Mouse (Mus musculus): ENCODE results near the gene Vsig2. TPM values are rescaled to one million over a fixed set of nuclear protein-coding genes. Genes with fewer than 3 reads are reported as not detected.

Gene Vsig2
- polyA plus RNA-seq, 1 experiment from 2014 or later = 94.9 TPM

DNA sequence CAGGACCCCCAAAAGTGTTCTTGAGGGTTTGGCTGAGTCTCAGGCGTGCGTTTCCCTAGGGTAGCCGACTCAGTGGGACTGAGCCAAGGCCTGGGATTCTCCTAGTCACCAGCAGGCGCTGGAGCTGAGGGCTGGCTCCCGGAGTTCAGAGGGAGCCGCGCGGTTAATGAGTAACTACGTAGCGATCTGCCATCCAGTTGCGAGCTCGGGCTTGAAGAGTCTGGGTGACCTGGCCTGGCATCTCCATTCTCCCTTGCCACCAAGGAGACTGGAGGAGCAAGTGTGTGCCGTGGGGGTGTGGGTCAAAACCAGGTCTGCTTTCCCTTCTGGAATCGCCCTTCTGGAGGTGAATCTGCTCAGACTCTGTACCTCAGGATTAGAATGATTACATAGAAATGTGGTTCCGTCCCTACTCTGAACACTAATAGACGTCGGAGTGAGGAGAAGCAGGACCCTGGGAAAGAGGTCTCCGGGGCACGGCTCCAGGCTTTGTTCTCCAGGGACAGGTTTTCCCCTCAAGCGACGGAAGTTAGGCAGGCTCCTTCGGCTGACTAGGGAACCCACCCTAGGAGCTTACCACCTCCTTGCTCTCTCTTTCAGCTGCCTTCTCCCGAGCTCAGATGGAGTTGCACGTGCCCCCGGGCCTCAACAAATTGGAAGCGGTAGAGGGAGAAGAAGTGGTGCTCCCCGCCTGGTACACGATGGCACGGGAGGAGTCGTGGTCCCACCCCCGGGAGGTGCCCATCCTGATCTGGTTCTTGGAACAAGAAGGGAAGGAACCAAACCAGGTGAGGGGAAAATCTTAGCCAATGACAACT lies 8.0 kb upstream of the Vsig2 start:
- WGBS = 5% methylated on average over 31 of the region's 31 CpGs
- TF ChIP-seq EP300 (IDR thresholded peaks at IDR 0.05) = no peak
- peak; percentile 73 for TF ChIP-seq CTCF (IDR thresholded peaks at IDR 0.05)
- H3K27ac ChIP-seq (ENCODE audit: low read length) = peak overlapping the region; percentile 94
- DNase-seq (ENCODE audit: low spot score) (peak; percentile 93), ATAC-seq (peak; percentile 58)
- H3K36me3 ChIP-seq (ENCODE audit: insufficient read depth, low read length) = peaks cover 18% of the 10 kb centered on the region; the same call in 1 of the 2 replicates
- H3K9me3 ChIP-seq (ENCODE audit: low read length) = no peaks in the 10 kb centered on the region
- peak overlapping the region; percentile 51 for H3K4me3 ChIP-seq (ENCODE audit: low read depth, low read length)
- H3K4me1 ChIP-seq (ENCODE audit: insufficient read depth, low read depth, low read length) = peaks cover 10% of the 10 kb centered on the region
- no peaks in the 10 kb centered on the region for H3K27me3 ChIP-seq (replicated peaks; ENCODE audit: insufficient read depth, low read length)
- H3K9ac ChIP-seq (replicated peaks; ENCODE audit: low read depth) = peak overlapping the region; percentile 47
- H3K4me2 ChIP-seq (replicated peaks; ENCODE audit: low read depth, low read length) = peak overlapping the region; percentile 70

- ATAC-seq (no peak), DNase-seq (ENCODE audit: low spot score) (no peak)
Observed at GRCm38 (mm10) chr9:37536851-37537250, 2.2 kb upstream of the Vsig2 start.

GRCm38 (mm10) chr9:37537658-37538250 lies 1.3 kb upstream of the Vsig2 start:
- Histone ChIP-seq H3K9me3 (ENCODE audit: low read length) (no peaks in the 10 kb centered on the region), H3K9ac (replicated peaks; ENCODE audit: low read depth) (no peak overlapping the region), H3K4me2 (replicated peaks; ENCODE audit: low read depth, low read length) (no peak overlapping the region), H3K36me3 (ENCODE audit: insufficient read depth, low read length) (peaks cover 20% of the 10 kb centered on the region; the same call in 1 of the 2 replicates), H3K27ac (ENCODE audit: low read length) (peak overlapping the region; percentile 32; the same call in 1 of the 2 replicates), H3K27me3 (replicated peaks; ENCODE audit: insufficient read depth, low read length) (no peaks in the 10 kb centered on the region), H3K4me3 (ENCODE audit: low read depth, low read length) (no peak overlapping the region), H3K4me1 (ENCODE audit: insufficient read depth, low read depth, low read length) (peaks cover 2% of the 10 kb centered on the region; the same call in 1 of the 2 replicates)
- no peak for TF ChIP-seq CTCF (IDR thresholded peaks at IDR 0.05)
- TF ChIP-seq EP300 (IDR thresholded peaks at IDR 0.05) = peak; percentile 37; the same call in 1 of the 2 replicates
- ATAC-seq (peak; percentile 25), DNase-seq (ENCODE audit: low spot score) (no peak)
- 73% methylated on average over 5 of the region's 5 CpGs for WGBS

More at GRCm38 (mm10) chr9:37536851-37537250, 2.2 kb upstream of the Vsig2 start:
- TF ChIP-seq EP300 (IDR thresholded peaks at IDR 0.05) = no peak
- Histone ChIP-seq H3K4me1 (ENCODE audit: insufficient read depth, low read depth, low read length) (peaks cover 2% of the 10 kb centered on the region; the same call in 1 of the 2 replicates), H3K36me3 (ENCODE audit: insufficient read depth, low read length) (peaks cover 20% of the 10 kb centered on the region; the same call in 1 of the 2 replicates), H3K4me3 (ENCODE audit: low read depth, low read length) (no peak overlapping the region), H3K27me3 (replicated peaks; ENCODE audit: insufficient read depth, low read length) (no peaks in the 10 kb centered on the region), H3K9me3 (ENCODE audit: low read length) (no peaks in the 10 kb centered on the region), H3K27ac (ENCODE audit: low read length) (no peak overlapping the region), H3K9ac (replicated peaks; ENCODE audit: low read depth) (no peak overlapping the region), H3K4me2 (replicated peaks; ENCODE audit: low read depth, low read length) (no peak overlapping the region)
- WGBS = 69% methylated on average over 4 of the region's 4 CpGs

DNA sequence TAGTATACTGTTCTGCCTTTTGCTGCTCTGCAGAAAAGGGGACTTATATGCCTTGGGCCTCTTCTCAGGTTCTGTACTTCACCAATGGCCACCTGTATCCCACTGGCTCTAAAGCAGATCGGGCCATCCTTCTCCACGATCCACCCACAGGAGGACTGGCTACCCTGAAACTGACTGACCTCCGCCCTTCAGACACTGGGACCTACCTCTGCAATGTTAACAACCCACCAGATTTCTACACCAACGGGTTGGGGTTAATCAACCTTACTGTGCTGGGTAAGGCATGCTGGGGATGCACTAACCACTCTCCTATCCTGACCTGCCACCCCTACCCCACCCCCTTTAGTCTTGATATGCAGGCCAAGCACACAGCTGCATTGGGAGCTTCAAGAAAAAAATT lies 1.2 kb downstream of the Vsig2 start:
- Histone ChIP-seq H3K27me3 (replicated peaks; ENCODE audit: insufficient read depth, low read length) (no peaks in the 10 kb centered on the region), H3K9ac (replicated peaks; ENCODE audit: low read depth) (no peak overlapping the region), H3K4me3 (ENCODE audit: low read depth, low read length) (0 out of 2 replicates have a peak overlapping the region, but pooled peaks have one; percentile 17), H3K36me3 (ENCODE audit: insufficient read depth, low read length) (peaks cover 10% of the 10 kb centered on the region; the same call in 1 of the 2 replicates), H3K9me3 (ENCODE audit: low read length) (no peaks in the 10 kb centered on the region), H3K4me1 (ENCODE audit: insufficient read depth, low read depth, low read length) (no peaks in the 10 kb centered on the region; the same call in 1 of the 2 replicates), H3K4me2 (replicated peaks; ENCODE audit: low read depth, low read length) (peak overlapping the region; percentile 38; the same call in 1 of the 2 replicates), H3K27ac (ENCODE audit: low read length) (peak overlapping the region; percentile 71)
- DNase-seq (ENCODE audit: low spot score) (no peak), ATAC-seq (no peak)
- 86% methylated on average over 4 of the region's 4 CpGs for WGBS
- TF ChIP-seq CTCF (IDR thresholded peaks at IDR 0.05) = no peak

DNA sequence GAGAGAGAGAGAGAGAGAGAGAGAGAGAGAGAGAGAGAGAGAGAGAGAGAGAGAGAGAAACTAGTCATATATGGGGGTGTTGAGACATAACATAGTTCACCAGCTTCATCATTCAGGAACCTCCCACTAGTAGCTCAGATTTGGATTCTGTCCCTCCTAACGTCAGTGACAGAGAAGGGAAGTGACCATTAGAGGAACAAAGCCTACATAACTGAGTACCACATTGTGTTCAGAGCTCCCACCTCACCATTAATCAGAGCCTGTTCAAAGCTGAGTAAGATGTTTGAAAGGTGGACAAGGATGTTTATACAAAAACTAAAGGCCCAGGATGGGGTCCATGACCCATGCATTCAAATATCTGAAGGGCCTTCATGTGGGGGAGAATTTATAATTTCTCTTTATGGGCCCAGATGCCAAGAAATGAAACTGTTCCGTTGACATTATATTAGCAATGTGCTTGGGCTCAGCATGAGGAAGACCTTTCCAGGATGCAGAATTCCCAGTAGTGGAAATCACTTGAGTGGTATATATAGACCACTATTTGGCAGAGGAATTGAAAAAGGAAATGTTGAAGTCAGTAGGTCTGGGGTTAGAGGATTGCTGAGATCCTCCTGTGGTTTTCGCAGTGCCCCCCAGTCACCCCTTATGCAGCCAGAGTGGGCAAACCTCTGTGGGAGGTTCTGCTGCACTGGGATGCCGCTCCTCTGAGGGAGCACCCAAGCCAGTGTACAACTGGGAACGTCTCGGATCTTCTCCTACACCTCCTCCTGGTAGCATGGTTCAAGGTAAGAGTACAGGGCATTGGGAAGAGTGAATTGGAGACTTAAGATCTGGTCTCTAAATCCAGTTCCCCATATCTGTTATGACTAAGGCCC lies 1.9 kb downstream of the Vsig2 start:
- H3K4me3 ChIP-seq (ENCODE audit: low read depth, low read length) = no peak overlapping the region

More for the DNA sequence above, 1.9 kb downstream of the Vsig2 start:
- TF ChIP-seq EP300 (IDR thresholded peaks at IDR 0.05) (peak; percentile 63), CTCF (IDR thresholded peaks at IDR 0.05) (no peak)
- 60% methylated on average over 6 of the region's 6 CpGs for WGBS
- H3K9ac ChIP-seq (replicated peaks; ENCODE audit: low read depth) = no peak overlapping the region
- peak overlapping the region; percentile 77 for H3K27ac ChIP-seq (ENCODE audit: low read length)
- peaks cover 4% of the 10 kb centered on the region; the same call in 1 of the 2 replicates for H3K36me3 ChIP-seq (ENCODE audit: insufficient read depth, low read length)
- H3K4me2 ChIP-seq (replicated peaks; ENCODE audit: low read depth, low read length) = no peak overlapping the region
- DNase-seq (ENCODE audit: low spot score) = peak; percentile 65
- no peaks in the 10 kb centered on the region; the same call in 1 of the 2 replicates for H3K4me1 ChIP-seq (ENCODE audit: insufficient read depth, low read depth, low read length)
- H3K9me3 ChIP-seq (ENCODE audit: low read length) = no peaks in the 10 kb centered on the region
- no peaks in the 10 kb centered on the region for H3K27me3 ChIP-seq (replicated peaks; ENCODE audit: insufficient read depth, low read length)
- peak; percentile 43 for ATAC-seq
